Mouse (Mus musculus) forebrain, embryonic 13.5 days (tissue): Measurements from ENCODE around the gene Morc2a. TPM values are rescaled to one million over a fixed set of nuclear protein-coding genes. Genes with fewer than 3 reads are reported as not detected.
A peak's percentile ranks its signal among the peaks of the same experiment; 100 is the strongest.

ENCODE experiments used
- ATAC-seq: fragments of 200-750 bp; cut with Nextera tagmentation; 2 replicates; pipeline ENCODE4 v1.8.0; 2017
- H3K27ac ChIP-seq: fragments of 300-500 bp; sonication (generic); 2 replicates; pipeline ENCODE4 v1.5.1; 2015; ENCODE audit warnings: inconsistent platforms, mild to moderate bottlenecking, moderate library complexity
- H3K27me3 ChIP-seq: fragments of 300-500 bp; sonication (generic); 2 replicates; pipeline ENCODE4 v1.6.1; 2015; ENCODE audit warnings: mild to moderate bottlenecking, inconsistent platforms
- H3K36me3 ChIP-seq: fragments of 300-500 bp; sonication (generic); 2 replicates; pipeline ENCODE4 v1.6.1; 2015; ENCODE audit warnings: mild to moderate bottlenecking, inconsistent platforms; ENCODE audit not compliant: poor library complexity, severe bottlenecking
- H3K4me1 ChIP-seq: fragments of 300-500 bp; sonication (generic); 2 replicates; pipeline ENCODE4 v1.6.1; 2015; ENCODE audit warnings: inconsistent platforms
- H3K4me2 ChIP-seq: fragments of 300-500 bp; sonication (generic); 2 replicates; pipeline ENCODE4 v1.6.1; 2015; ENCODE audit warnings: inconsistent platforms, mild to moderate bottlenecking, moderate library complexity
- H3K4me3 ChIP-seq: fragments of 300-500 bp; sonication (generic); 2 replicates; pipeline ENCODE4 v1.5.1; 2015; ENCODE audit warnings: mild to moderate bottlenecking, inconsistent platforms
- H3K9ac ChIP-seq: fragments of 300-500 bp; sonication (generic); 2 replicates; pipeline ENCODE4 v1.6.1; 2015; ENCODE audit warnings: mild to moderate bottlenecking, inconsistent platforms
- H3K9me3 ChIP-seq: fragments of 300-500 bp; sonication (generic); replicated peaks from 2 replicates; pipeline ENCODE4 v1.6.1; 2016; ENCODE audit warnings: inconsistent platforms
- WGBS: fragments of 180-500 bp; shearing (Covaris S2); methylation state at CpG from one replicate; pipeline ENCODE4 v1.1.7; 2015; 5-methylcytosine and 5-hydroxymethylcytosine counted together
- polyA plus RNA-seq: library from polyadenylated mRNA; unstranded; fragments of >200 nt; fragmentation: Nextera tagmentation; extraction: Ambion mirVana; gene quantifications from 2 replicates; pipeline ENCODE4 v1.2.1, GENCODE M21; 2015

Gene Morc2a
- polyA plus RNA-seq, 1 experiment from 2014 or later, result 35.2 TPM

- Histone ChIP-seq H3K4me2 (no peak overlapping the region), H3K27me3 (no peaks in the 10 kb centered on the region), H3K4me1 (no peaks in the 10 kb centered on the region), H3K36me3 (peaks cover 95% of the 10 kb centered on the region), H3K9ac (no peak overlapping the region), H3K27ac (no peak overlapping the region), H3K9me3 (no peaks in the 10 kb centered on the region), H3K4me3 (no peak overlapping the region)
- no peak for ATAC-seq
- WGBS, result 96% methylated on average over 2 of the region's 2 CpGs
These were observed 37.3 kb downstream of the Morc2a start for GRCm38 (mm10) chr11:3686318-3686717.

DNA sequence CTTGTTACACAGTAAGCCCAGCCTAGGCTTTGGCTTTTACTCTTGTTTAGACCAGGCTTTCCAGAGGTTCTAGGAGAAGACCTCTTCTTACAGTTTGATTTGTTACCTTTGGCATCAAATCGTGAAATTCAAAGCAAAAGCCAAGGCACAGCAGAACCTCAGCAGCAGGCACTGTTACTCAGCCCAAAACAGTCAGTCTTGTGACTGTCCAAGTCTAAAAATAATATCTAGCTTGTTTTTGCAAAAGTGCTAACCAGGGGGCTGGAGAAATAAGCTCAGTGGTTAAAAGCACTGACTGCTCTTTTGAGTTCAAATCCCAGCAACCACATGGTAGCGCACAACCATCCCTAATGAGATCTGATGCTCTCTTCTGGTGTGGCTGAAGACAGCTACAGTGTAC, 37.9 kb downstream of the Morc2a start:
- H3K27me3 ChIP-seq, result no peaks in the 10 kb centered on the region
- WGBS, result 91% methylated on average over 2 of the region's 2 CpGs
- H3K4me2 ChIP-seq, result no peak overlapping the region
- H3K36me3 ChIP-seq, result peaks cover 96% of the 10 kb centered on the region
- H3K27ac ChIP-seq, result no peak overlapping the region
- no peak for ATAC-seq
- H3K9ac ChIP-seq, result no peak overlapping the region
- no peak overlapping the region for H3K4me3 ChIP-seq
- H3K9me3 ChIP-seq, result no peaks in the 10 kb centered on the region
- no peaks in the 10 kb centered on the region for H3K4me1 ChIP-seq

GRCm38 (mm10) chr11:3691746-3692145, 42.8 kb downstream of the Morc2a start:
- H3K4me1 ChIP-seq, result no peaks in the 10 kb centered on the region
- 88% methylated on average over 2 of the region's 2 CpGs for WGBS

GRCm38 (mm10) chr11:3696086-3696616, 47.2 kb downstream of the Morc2a start:
- no peak for ATAC-seq
- H3K27ac ChIP-seq, result no peak overlapping the region
- H3K36me3 ChIP-seq, result peaks cover 37% of the 10 kb centered on the region
- no peak overlapping the region for H3K4me2 ChIP-seq
- no peak overlapping the region for H3K9ac ChIP-seq
- no peaks in the 10 kb centered on the region for H3K9me3 ChIP-seq
- no peaks in the 10 kb centered on the region for H3K27me3 ChIP-seq
- no peak overlapping the region for H3K4me3 ChIP-seq
- no peaks in the 10 kb centered on the region for H3K4me1 ChIP-seq
- 85% methylated on average over 5 of the region's 5 CpGs for WGBS

More at GRCm38 (mm10) chr11:3691746-3692145, 42.8 kb downstream of the Morc2a start:
- Histone ChIP-seq H3K4me2 (no peak overlapping the region), H3K9me3 (no peaks in the 10 kb centered on the region), H3K36me3 (peaks cover 75% of the 10 kb centered on the region), H3K4me3 (no peak overlapping the region), H3K27me3 (no peaks in the 10 kb centered on the region), H3K27ac (no peak overlapping the region), H3K9ac (no peak overlapping the region)
- no peak for ATAC-seq

GRCm38 (mm10) chr11:3697441-3697840, 48.5 kb downstream of the Morc2a start:
- ATAC-seq, result no peak
- no peak overlapping the region for H3K4me3 ChIP-seq
- 86% methylated on average over 3 of the region's 3 CpGs for WGBS

DNA sequence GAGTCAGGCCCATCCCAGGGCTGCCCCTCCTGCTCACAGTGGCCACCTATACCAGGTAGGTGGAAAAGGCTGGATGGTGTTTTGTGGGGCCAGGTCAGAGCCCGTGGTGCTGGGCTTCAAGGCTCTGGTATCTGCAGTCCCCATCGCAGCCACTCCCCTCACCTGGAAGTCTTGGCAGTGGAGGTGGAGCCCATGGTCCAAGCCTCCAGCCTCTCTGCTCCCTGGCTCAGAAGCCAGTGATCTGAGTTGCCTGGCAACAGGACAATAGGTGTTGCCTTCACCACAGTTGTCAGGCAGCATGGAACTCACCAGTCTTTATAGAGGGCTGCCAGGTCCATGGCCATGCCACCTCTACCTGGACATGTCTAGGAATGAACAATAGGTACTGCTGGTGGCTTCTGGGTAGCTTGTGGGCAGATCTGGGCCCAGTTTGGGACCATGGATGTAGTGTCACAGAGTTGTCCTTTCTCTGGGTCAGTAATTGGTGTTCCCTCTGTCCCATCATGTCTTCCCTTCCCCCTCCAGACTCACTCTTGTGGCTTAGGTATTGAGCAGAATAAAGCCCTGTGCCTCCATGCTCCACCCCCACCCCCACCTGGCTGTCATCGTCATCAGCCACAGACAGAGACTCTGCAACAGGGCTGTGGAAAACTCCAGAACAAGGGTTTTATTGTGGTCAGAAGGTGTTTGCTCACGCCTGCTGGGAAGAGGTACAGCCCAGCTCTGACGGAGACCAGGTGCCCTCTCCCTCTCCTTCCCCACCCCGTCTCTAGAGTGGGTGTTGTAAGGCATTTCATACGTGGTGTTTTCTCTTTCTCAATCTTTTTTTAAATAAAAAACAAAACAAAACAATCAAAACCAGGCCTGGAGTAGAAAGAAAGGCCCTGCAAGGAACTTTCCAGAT, 54.4 kb downstream of the Morc2a start:
- no peak overlapping the region for H3K9ac ChIP-seq
- WGBS, result 76% methylated on average over 7 of the region's 7 CpGs
- no peak for ATAC-seq
- no peak overlapping the region for H3K27ac ChIP-seq
- H3K36me3 ChIP-seq, result 0 out of 2 replicates have a peak, but pooled peaks cover 4% of the 10 kb centered on the region
- H3K4me3 ChIP-seq, result no peak overlapping the region
- H3K27me3 ChIP-seq, result no peaks in the 10 kb centered on the region
- no peak overlapping the region for H3K4me2 ChIP-seq
- no peaks in the 10 kb centered on the region for H3K9me3 ChIP-seq
- no peaks in the 10 kb centered on the region for H3K4me1 ChIP-seq

More at GRCm38 (mm10) chr11:3697441-3697840, 48.5 kb downstream of the Morc2a start:
- no peaks in the 10 kb centered on the region for H3K4me1 ChIP-seq
- no peak overlapping the region for H3K4me2 ChIP-seq
- peaks cover 24% of the 10 kb centered on the region for H3K36me3 ChIP-seq
- H3K9ac ChIP-seq, result no peak overlapping the region
- no peaks in the 10 kb centered on the region for H3K27me3 ChIP-seq
- H3K9me3 ChIP-seq, result no peaks in the 10 kb centered on the region
- H3K27ac ChIP-seq, result no peak overlapping the region

DNA sequence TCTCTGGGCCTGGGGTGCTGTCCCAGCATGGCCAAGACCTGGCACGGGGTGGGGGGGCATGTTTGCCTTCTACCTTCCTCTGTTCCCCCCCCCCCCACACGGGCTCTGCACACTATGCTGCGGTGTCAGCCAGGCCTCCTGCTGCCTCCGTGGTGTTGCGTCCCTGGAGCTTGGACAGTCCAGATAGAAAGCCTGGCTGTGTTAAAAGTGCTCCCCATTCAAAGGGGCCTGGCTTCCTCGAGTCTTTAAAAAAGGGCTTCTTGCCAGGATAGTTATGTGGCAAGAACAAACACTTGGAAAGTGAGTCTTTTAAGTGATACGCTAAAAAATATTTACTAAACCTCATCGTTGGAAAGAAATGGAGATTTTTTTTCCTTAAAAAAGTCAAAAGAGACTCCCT, 55.4 kb downstream of the Morc2a start:
- 0 out of 2 replicates have a peak, but pooled peaks cover 7% of the 10 kb centered on the region for H3K36me3 ChIP-seq

DNA sequence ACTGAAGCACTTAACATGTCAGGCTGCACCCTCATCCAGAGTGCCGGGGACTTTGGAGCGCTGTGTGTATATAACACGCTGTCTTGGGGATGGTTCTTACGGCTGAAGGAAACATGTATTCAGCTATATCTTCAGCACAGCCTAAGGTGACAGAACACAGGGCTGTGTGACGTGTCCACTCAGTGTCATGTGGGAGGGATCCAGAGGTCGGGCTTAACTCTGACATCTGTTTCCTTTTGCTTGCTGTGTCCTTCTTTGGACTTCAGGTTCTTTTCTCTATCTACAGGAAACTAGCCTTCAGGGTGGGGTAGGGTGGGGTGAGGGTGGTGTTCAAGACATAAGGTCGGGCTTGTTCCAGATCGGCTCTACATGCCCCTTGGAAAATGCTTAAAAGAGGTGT, 58.1 kb downstream of the Morc2a start:
- no peaks in the 10 kb centered on the region for H3K27me3 ChIP-seq
- H3K36me3 ChIP-seq, result 0 out of 2 replicates have a peak, but pooled peaks cover 3% of the 10 kb centered on the region
- H3K4me2 ChIP-seq, result no peak overlapping the region
- no peak overlapping the region for H3K27ac ChIP-seq
- H3K9me3 ChIP-seq, result no peaks in the 10 kb centered on the region
- no peak for ATAC-seq
- no peak overlapping the region for H3K9ac ChIP-seq
- H3K4me3 ChIP-seq, result no peak overlapping the region
- H3K4me1 ChIP-seq, result no peaks in the 10 kb centered on the region
- WGBS, result 89% methylated on average over 8 of the region's 8 CpGs

More for the DNA sequence above, 55.4 kb downstream of the Morc2a start:
- 71% methylated on average over 8 of the region's 8 CpGs for WGBS
- Histone ChIP-seq H3K4me1 (no peaks in the 10 kb centered on the region), H3K27ac (no peak overlapping the region), H3K9me3 (no peaks in the 10 kb centered on the region), H3K4me3 (no peak overlapping the region), H3K27me3 (no peaks in the 10 kb centered on the region), H3K4me2 (no peak overlapping the region), H3K9ac (no peak overlapping the region)
- no peak for ATAC-seq

DNA sequence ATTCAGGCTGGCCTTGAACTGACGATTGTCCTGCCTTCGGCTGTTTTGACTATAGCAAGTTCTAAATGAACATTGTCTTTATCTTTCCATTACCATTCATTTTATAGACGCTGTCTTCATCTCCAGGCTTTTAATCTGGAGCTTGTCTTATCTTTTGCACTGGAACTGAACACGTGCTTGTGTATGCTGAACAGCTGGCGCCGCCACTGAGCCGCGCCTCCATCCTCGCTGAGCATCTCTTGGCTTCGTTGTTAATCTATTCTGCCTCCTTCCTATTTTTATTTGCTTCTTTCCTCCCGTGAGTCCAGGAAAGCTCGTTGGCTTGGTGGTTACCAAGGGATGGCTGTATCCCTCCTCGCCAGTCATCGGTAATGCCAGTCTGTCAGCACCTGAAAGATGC, 61.2 kb downstream of the Morc2a start:
- 77% methylated on average over 14 of the region's 14 CpGs for WGBS
- no peak for ATAC-seq

DNA sequence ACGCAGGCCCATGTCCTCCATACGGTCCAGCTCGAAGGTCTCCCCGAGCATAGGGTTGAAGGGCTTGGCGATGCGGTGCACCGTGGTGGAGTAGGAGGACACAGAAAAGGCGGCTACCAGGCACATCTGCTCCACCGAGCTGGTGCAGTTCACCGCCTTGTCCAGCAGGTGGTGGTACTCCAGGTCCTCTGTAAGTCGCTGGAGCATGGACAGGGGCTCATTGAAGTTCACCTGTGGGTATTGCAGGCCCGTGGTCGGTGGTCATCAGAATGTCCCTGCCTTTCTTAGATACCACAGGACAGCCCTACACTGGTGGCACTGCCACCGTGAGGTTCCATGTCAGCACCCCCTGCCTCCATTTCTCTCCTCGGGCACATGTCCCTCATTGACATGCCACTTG, 65.5 kb downstream of the Morc2a start:
- no peak overlapping the region for H3K4me2 ChIP-seq
- no peaks in the 10 kb centered on the region for H3K4me1 ChIP-seq
- H3K9me3 ChIP-seq, result no peaks in the 10 kb centered on the region
- H3K9ac ChIP-seq, result no peak overlapping the region
- H3K4me3 ChIP-seq, result no peak overlapping the region
- 36% methylated on average over 15 of the region's 15 CpGs for WGBS
- peak; percentile 10; the same call in 1 of the 2 replicates for ATAC-seq
- no peaks in the 10 kb centered on the region for H3K36me3 ChIP-seq
- H3K27ac ChIP-seq, result no peak overlapping the region
- H3K27me3 ChIP-seq, result no peaks in the 10 kb centered on the region

More for the DNA sequence above, 61.2 kb downstream of the Morc2a start:
- Histone ChIP-seq H3K36me3 (0 out of 2 replicates have a peak, but pooled peaks cover 3% of the 10 kb centered on the region), H3K9me3 (no peaks in the 10 kb centered on the region), H3K9ac (no peak overlapping the region), H3K27me3 (no peaks in the 10 kb centered on the region), H3K4me1 (no peaks in the 10 kb centered on the region), H3K27ac (no peak overlapping the region), H3K4me2 (no peak overlapping the region), H3K4me3 (no peak overlapping the region)

GRCm38 (mm10) chr11:3716662-3717061, 67.7 kb downstream of the Morc2a start:
- Histone ChIP-seq H3K4me1 (no peaks in the 10 kb centered on the region), H3K27me3 (no peaks in the 10 kb centered on the region), H3K9ac (no peak overlapping the region), H3K9me3 (no peaks in the 10 kb centered on the region), H3K4me2 (no peak overlapping the region), H3K27ac (no peak overlapping the region), H3K36me3 (no peaks in the 10 kb centered on the region), H3K4me3 (no peak overlapping the region)
- WGBS, result 74% methylated on average over 6 of the region's 6 CpGs
- ATAC-seq, result no peak

DNA sequence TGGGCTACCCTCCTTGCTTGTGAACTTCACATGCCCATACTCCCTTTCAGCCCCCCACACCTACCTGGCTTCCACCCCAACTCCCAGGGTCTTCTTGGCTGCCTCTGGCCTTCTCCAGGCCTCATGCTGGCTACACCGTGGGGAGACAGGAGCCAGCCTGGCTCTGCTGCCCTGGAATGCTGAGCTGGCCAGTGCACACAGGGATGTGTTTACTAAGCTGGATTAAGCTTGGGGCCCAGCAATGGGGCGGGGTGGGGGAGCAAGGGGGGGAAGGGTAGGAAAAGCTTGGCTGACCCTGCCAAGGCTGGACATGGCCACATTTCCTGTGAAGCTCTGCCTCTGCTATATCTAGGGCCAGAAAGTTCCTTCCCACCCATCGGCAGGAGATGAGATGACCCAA, 73.0 kb downstream of the Morc2a start:
- Histone ChIP-seq H3K9me3 (no peaks in the 10 kb centered on the region), H3K27ac (no peak overlapping the region), H3K4me2 (no peak overlapping the region), H3K9ac (no peak overlapping the region), H3K36me3 (no peaks in the 10 kb centered on the region), H3K27me3 (no peaks in the 10 kb centered on the region), H3K4me1 (peaks cover 33% of the 10 kb centered on the region), H3K4me3 (no peak overlapping the region)
- ATAC-seq, result no peak
- WGBS, result 49% methylated on average over 3 of the region's 3 CpGs
